Mouse (Mus musculus) forebrain, embryonic 10.5 days (tissue): ENCODE results near the gene Irf2. TPM values are rescaled to one million over a fixed set of nuclear protein-coding genes. Genes with fewer than 3 reads are reported as not detected.

Experiments used
- DNase-seq: peaks from one replicate; pipeline ENCODE4 v3.0.0-alpha.2; 2017; ENCODE audit warnings: low spot score; ENCODE audit errors: extremely low spot score
- H3K27ac ChIP-seq: fragments of 300-500 bp; sonication (generic); 2 replicates; pipeline ENCODE4 v1.5.1; 2016; ENCODE audit warnings: mild to moderate bottlenecking
- H3K27me3 ChIP-seq: fragments of 300-500 bp; sonication (generic); 2 replicates; pipeline ENCODE4 v1.6.1; 2016; ENCODE audit warnings: mild to moderate bottlenecking; ENCODE audit not compliant: poor library complexity, severe bottlenecking
- H3K36me3 ChIP-seq: fragments of 300-500 bp; sonication (generic); replicated peaks from 2 replicates; pipeline ENCODE4 v1.6.1; 2016; ENCODE audit warnings: mild to moderate bottlenecking, moderate library complexity
- H3K4me1 ChIP-seq: fragments of 300-500 bp; sonication (generic); 2 replicates; pipeline ENCODE4 v1.6.1; 2016
- H3K4me3 ChIP-seq: fragments of 300-500 bp; sonication (generic); 2 replicates; pipeline ENCODE4 v1.5.1; 2016; ENCODE audit warnings: mild to moderate bottlenecking, moderate library complexity
- H3K9me3 ChIP-seq: fragments of 300-500 bp; sonication (generic); 2 replicates; pipeline ENCODE4 v1.6.1; 2016; ENCODE audit warnings: mild to moderate bottlenecking, moderate library complexity
- WGBS: fragments of 180-500 bp; shearing (Covaris S2); methylation state at CpG from one replicate; pipeline ENCODE4 v1.1.7; 2016; 5-methylcytosine and 5-hydroxymethylcytosine counted together
- polyA plus RNA-seq: library from polyadenylated mRNA; unstranded; fragments of >200 nt; fragmentation: Nextera tagmentation; extraction: Ambion mirVana; gene quantifications from 2 replicates; pipeline ENCODE4 v1.2.1, GENCODE M21; 2016

Irf2 gene
- 5.6 and 7.8 TPM in 2 replicates for polyA plus RNA-seq

GRCm38 (mm10) chr8:46739003-46739949, at the start of gene Irf2:
Gene Irf2, plus strand, starts transcription at chr8:46739732.
- WGBS = under 1% methylated on average over 47 of the region's 51 CpGs

DNA sequence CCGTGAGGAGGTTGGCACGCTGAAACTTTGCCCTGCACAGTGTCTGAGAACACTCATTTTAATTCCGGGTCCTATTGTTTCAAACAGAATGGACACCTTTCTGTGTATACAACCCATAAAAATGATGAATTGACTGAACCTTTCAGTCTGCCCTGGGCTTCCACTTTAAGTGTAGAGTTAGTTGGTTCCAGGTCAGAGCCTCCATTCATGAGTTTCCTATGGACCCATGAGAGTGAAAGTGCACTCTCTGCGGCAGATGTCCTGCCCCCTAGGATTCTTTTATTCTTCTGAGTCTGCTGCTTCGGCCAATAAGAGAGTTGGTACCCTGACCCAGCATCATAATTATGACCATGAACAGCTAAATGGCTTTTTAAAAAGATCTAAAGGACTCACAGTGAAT, 49.4 kb upstream of the Irf2 start:
- Histone ChIP-seq H3K4me3 (no peak overlapping the region), H3K27me3 (no peaks in the 10 kb centered on the region), H3K27ac (no peak overlapping the region), H3K9me3 (no peaks in the 10 kb centered on the region), H3K36me3 (no peaks in the 10 kb centered on the region), H3K4me1 (peaks cover 35% of the 10 kb centered on the region)
- 27% methylated on average over 5 of the region's 5 CpGs for WGBS
- no peak for DNase-seq

More at GRCm38 (mm10) chr8:46739003-46739949, at the start of gene Irf2:
- H3K4me1 ChIP-seq = peaks cover 28% of the 10 kb centered on the region
- H3K36me3 ChIP-seq = no peaks in the 10 kb centered on the region; the same call in 1 of the 2 replicates
- peak; percentile 87 for DNase-seq
- H3K27ac ChIP-seq = peak within 1 kb of the TSS; percentile 96
- no peaks in the 10 kb centered on the region for H3K27me3 ChIP-seq
- peak within 1 kb of the TSS; percentile 84 for H3K4me3 ChIP-seq
- peaks cover 7% of the 10 kb centered on the region; the same call in 1 of the 2 replicates for H3K9me3 ChIP-seq

GRCm38 (mm10) chr8:46690581-46690980, 49.0 kb upstream of the Irf2 start:
- 82% methylated on average over 5 of the region's 5 CpGs for WGBS
- no peaks in the 10 kb centered on the region for H3K27me3 ChIP-seq
- no peaks in the 10 kb centered on the region for H3K9me3 ChIP-seq
- H3K4me1 ChIP-seq = peaks cover 35% of the 10 kb centered on the region
- H3K27ac ChIP-seq = no peak overlapping the region
- no peak overlapping the region for H3K4me3 ChIP-seq
- no peaks in the 10 kb centered on the region for H3K36me3 ChIP-seq
- no peak for DNase-seq

DNA sequence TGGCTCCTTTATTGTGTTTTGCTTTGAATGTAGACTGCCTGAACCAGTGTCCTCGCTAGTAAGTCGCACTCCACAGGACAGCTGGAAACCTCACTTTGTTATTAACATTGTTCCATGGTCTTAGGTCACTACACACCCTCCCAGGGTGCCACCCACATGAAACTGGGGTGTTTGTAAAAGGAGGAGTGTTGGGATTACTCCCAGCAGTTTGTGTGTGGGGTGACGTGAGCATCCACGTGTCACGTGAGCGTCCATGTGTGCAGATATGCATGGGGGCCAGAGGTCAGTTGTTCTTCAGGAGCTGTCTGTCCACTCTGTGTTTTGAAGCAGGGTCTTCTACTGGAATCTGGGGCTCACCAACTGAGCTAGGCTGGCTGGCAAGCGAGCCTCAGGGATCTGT, 48.2 kb upstream of the Irf2 start:
- no peaks in the 10 kb centered on the region for H3K9me3 ChIP-seq
- DNase-seq = no peak
- H3K27me3 ChIP-seq = no peaks in the 10 kb centered on the region
- H3K27ac ChIP-seq = 0 out of 2 replicates have a peak overlapping the region, but pooled peaks have one; percentile 49
- no peaks in the 10 kb centered on the region for H3K36me3 ChIP-seq
- WGBS = 79% methylated on average over 7 of the region's 7 CpGs
- H3K4me3 ChIP-seq = no peak overlapping the region
- H3K4me1 ChIP-seq = peaks cover 35% of the 10 kb centered on the region

DNA sequence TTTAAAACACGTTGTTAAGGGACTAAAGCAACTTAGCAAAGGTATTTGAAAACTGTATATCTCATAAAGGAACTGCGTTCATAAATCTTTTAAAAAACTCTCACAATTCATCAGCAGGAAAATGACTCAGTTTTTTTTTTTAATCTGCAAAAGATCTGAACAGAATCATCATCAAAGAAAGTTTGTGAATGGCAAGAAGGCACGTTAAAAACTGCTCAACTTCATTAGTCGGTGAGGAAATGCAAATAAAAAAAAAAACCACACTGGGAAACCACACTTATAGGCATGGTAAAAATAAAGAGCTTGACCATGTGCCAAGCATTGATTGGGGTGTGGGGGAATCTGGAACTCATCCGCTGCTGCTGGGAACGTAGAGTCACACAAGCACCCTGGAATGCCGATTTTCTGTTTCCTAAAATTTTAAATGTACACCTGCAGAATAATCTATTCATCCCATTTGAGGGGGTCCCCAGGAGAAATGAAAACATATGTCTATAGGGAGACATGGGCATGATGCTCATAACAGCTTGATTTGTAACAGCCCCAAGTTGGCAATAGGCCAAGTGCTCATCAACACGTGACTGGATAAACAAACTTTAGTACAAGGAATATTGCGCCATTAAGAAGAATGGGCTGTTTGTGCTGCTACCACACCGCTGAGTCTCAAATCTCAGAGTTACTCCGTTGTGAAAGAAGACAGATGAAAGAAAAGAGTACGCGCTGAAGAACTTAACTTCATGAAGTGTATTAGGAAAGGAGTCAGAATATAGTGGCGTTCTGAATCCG, 43.1 kb upstream of the Irf2 start:
- H3K4me1 ChIP-seq = peaks cover 14% of the 10 kb centered on the region
- no peak for DNase-seq
- H3K27me3 ChIP-seq = no peaks in the 10 kb centered on the region
- 86% methylated on average over 15 of the region's 15 CpGs for WGBS
- no peak overlapping the region for H3K27ac ChIP-seq
- H3K9me3 ChIP-seq = no peaks in the 10 kb centered on the region
- H3K36me3 ChIP-seq = no peaks in the 10 kb centered on the region
- no peak overlapping the region for H3K4me3 ChIP-seq

DNA sequence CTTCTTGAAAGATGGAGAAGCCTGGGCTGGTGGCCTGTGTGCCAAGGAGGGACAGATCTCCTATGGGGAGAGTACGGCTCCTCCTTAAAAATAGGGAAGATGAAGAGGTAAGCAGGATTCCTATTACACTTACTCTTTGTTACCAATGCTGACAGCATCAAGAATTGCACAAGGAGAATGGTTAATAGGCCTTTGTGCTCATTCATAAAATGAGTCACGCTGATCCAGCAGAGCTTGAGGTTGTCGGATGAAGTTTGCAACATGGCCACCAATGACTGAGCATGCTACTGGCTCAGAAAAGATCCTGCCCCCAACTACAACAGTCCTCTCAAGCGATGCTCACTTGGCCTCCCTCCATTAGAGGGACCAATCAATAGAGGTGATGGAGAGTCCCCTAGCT, 42.0 kb upstream of the Irf2 start:
- H3K27me3 ChIP-seq = no peaks in the 10 kb centered on the region
- WGBS = 88% methylated on average over 4 of the region's 4 CpGs
- no peak for DNase-seq
- no peak overlapping the region for H3K4me3 ChIP-seq
- H3K4me1 ChIP-seq = peaks cover 3% of the 10 kb centered on the region
- H3K27ac ChIP-seq = no peak overlapping the region
- no peaks in the 10 kb centered on the region for H3K9me3 ChIP-seq
- no peaks in the 10 kb centered on the region for H3K36me3 ChIP-seq

GRCm38 (mm10) chr8:46698162-46698561, 41.4 kb upstream of the Irf2 start:
- no peaks in the 10 kb centered on the region for H3K4me1 ChIP-seq
- H3K4me3 ChIP-seq = no peak overlapping the region
- H3K9me3 ChIP-seq = no peaks in the 10 kb centered on the region
- no peaks in the 10 kb centered on the region for H3K36me3 ChIP-seq
- 98% methylated on average over 5 of the region's 5 CpGs for WGBS
- H3K27me3 ChIP-seq = no peaks in the 10 kb centered on the region
- no peak overlapping the region for H3K27ac ChIP-seq
- no peak for DNase-seq

GRCm38 (mm10) chr8:46705145-46705544, 34.4 kb upstream of the Irf2 start:
- Histone ChIP-seq H3K27ac (no peak overlapping the region), H3K4me1 (peaks cover 4% of the 10 kb centered on the region), H3K27me3 (no peaks in the 10 kb centered on the region), H3K9me3 (peaks cover 5% of the 10 kb centered on the region; the same call in 1 of the 2 replicates), H3K36me3 (no peaks in the 10 kb centered on the region), H3K4me3 (no peak overlapping the region)
- WGBS = 92% methylated on average over 2 of the region's 2 CpGs
- DNase-seq = no peak

- peaks cover 5% of the 10 kb centered on the region; the same call in 1 of the 2 replicates for H3K9me3 ChIP-seq
- peaks cover 4% of the 10 kb centered on the region for H3K4me1 ChIP-seq
- no peaks in the 10 kb centered on the region for H3K36me3 ChIP-seq
- WGBS = 70% methylated on average over 5 of the region's 5 CpGs
- no peak for DNase-seq
- H3K27ac ChIP-seq = no peak overlapping the region
- no peak overlapping the region for H3K4me3 ChIP-seq
- no peaks in the 10 kb centered on the region for H3K27me3 ChIP-seq
Observed at GRCm38 (mm10) chr8:46706730-46707129, 32.8 kb upstream of the Irf2 start.

GRCm38 (mm10) chr8:46709302-46709701, 30.2 kb upstream of the Irf2 start:
- H3K27ac ChIP-seq = no peak overlapping the region
- no peak for DNase-seq

GRCm38 (mm10) chr8:46710289-46710688, 29.2 kb upstream of the Irf2 start:
- Histone ChIP-seq H3K27me3 (no peaks in the 10 kb centered on the region), H3K27ac (no peak overlapping the region), H3K4me1 (peaks cover 4% of the 10 kb centered on the region), H3K9me3 (peaks cover 5% of the 10 kb centered on the region; the same call in 1 of the 2 replicates), H3K36me3 (no peaks in the 10 kb centered on the region), H3K4me3 (no peak overlapping the region)
- 93% methylated on average over 8 of the region's 8 CpGs for WGBS
- no peak for DNase-seq

More at GRCm38 (mm10) chr8:46709302-46709701, 30.2 kb upstream of the Irf2 start:
- Histone ChIP-seq H3K4me1 (peaks cover 4% of the 10 kb centered on the region), H3K9me3 (peaks cover 5% of the 10 kb centered on the region; the same call in 1 of the 2 replicates), H3K4me3 (no peak overlapping the region), H3K27me3 (no peaks in the 10 kb centered on the region), H3K36me3 (no peaks in the 10 kb centered on the region)
- 90% methylated on average over 4 of the region's 4 CpGs for WGBS

DNA sequence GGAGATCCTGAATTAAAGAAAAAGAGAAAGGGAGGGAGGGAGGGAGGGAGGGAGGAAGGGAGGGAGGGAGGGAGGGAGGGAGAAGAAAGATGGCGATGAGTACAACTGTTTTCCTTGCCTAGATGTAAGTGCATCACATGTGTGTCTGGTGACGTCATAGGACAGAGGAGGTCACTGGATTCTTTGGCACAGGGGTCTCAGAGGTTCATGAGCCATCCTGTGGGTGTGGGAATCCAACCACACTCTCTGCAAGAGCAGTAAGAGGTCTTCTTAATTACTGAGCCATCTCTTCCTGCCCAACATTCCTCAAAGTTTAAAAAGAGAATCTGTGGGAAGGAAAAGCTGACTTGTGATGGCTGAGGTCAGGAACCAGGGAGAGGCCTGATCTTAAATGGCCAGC, 28.0 kb upstream of the Irf2 start:
- WGBS = 83% methylated on average over 2 of the region's 2 CpGs
- Histone ChIP-seq H3K27ac (no peak overlapping the region), H3K4me3 (no peak overlapping the region), H3K27me3 (no peaks in the 10 kb centered on the region), H3K9me3 (no peaks in the 10 kb centered on the region), H3K4me1 (peaks cover 11% of the 10 kb centered on the region), H3K36me3 (no peaks in the 10 kb centered on the region)
- DNase-seq = no peak
